Mouse (Mus musculus) heart, adult 2 months (tissue): ENCODE results near the gene Prkch. TPM values are rescaled to one million over a fixed set of nuclear protein-coding genes. Genes with fewer than 3 reads are reported as not detected.

Experiments
- DNase-seq, 2 experiments: peaks; one replicate each; pipeline ENCODE4 v3.0.0; 2021
- H3K27ac ChIP-seq: fragments of 200-600 bp; 2 replicates; pipeline ENCODE4 v1.8.1; 2022
- H3K27me3 ChIP-seq: fragments of 200-500 bp; 2 replicates; pipeline ENCODE4 v1.6.1; 2012; ENCODE audit warnings: mild to moderate bottlenecking, low read length, inconsistent platforms, mixed read lengths; ENCODE audit not compliant: control insufficient read depth, insufficient read depth
- H3K36me3 ChIP-seq: fragments of 200-500 bp; 2 replicates; pipeline ENCODE4 v1.6.1; 2012; ENCODE audit warnings: low read length, inconsistent platforms; ENCODE audit not compliant: control insufficient read depth, insufficient read depth
- H3K4me1 ChIP-seq: fragments of 200-500 bp; 2 replicates; pipeline ENCODE4 v1.6.1; 2011; ENCODE audit warnings: low read length; ENCODE audit not compliant: control insufficient read depth, insufficient read depth
- H3K4me3 ChIP-seq: fragments of 200-600 bp; 2 replicates; pipeline ENCODE4 v1.8.1; 2022
- H3K79me2 ChIP-seq: fragments of 200-500 bp; replicated peaks from 2 replicates; pipeline ENCODE4 v1.6.1; 2012; ENCODE audit warnings: mild to moderate bottlenecking, inconsistent platforms, low read length, moderate library complexity, mixed read lengths; ENCODE audit not compliant: control insufficient read depth, insufficient read depth
- H3K9ac ChIP-seq: fragments of 200-500 bp; 2 replicates; pipeline ENCODE4 v1.6.1; 2012; ENCODE audit warnings: low read depth, mild to moderate bottlenecking, control low read depth, inconsistent platforms, low read length, mixed read lengths
- CTCF ChIP-seq: fragments of 200-600 bp; IDR thresholded peaks from 2 replicates; pipeline ENCODE4 v1.8.1; 2022; ENCODE audit warnings: antibody characterized with exemption, mild to moderate bottlenecking, moderate library complexity
- EP300 ChIP-seq: fragments of 200-500 bp; IDR thresholded peaks from 2 replicates; pipeline ENCODE4 v1.6.1; 2011; ENCODE audit warnings: low read depth, low read length, control low read depth; ENCODE audit not compliant: insufficient read depth
- POLR2A ChIP-seq: fragments of 200-500 bp; IDR thresholded peaks from 2 replicates; pipeline ENCODE4 v1.6.1; 2011; ENCODE audit warnings: mild to moderate bottlenecking, low read depth, low read length, control low read depth; ENCODE audit not compliant: insufficient read depth
- WGBS: fragments of 180-500 bp; shearing (Covaris S2); methylation state at CpG from one replicate; pipeline ENCODE4 v1.1.7; 2018; 5-methylcytosine and 5-hydroxymethylcytosine counted together
- intact Hi-C: fragments of 180-260 bp; cut with DNase I; formaldehyde crosslinking; loops from one replicate; pipeline ENCODE4 v1.15.1; 2025
- polyA plus RNA-seq: library from polyadenylated mRNA; depleted of rRNA; stranded (reverse); fragments of >200 nt; gene quantifications from 2 replicates; pipeline ENCODE4 v1.2.3, GENCODE M21; 2012; rRNA removed
- total RNA-seq, 2 experiments: library from RNA; stranded (reverse); gene quantifications; 2 replicates each; pipeline ENCODE4 v1.2.3; 2021

Gene Prkch
- total and polyA plus RNA-seq, 3 experiments, result 9.7 to 17.5 (median 16.6) TPM

DNA sequence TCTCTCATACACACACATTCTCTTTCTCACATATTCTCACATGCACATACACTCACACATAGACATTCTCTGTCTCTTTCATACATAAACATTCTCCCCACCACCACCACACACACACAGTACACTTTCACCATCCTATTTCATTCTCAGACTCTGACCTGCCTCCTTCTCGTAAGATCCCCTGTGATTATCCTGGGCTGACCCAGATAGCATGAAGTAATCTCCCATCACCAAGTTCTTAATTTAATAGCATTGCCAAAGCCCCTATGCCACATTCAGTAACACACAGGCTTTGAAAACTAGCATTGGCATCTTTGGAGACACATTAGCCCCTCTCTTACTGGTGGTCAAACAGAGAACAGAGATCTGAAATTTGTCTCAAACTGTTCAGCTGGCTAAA, 232.3 kb downstream of the Prkch start:
- H3K36me3 ChIP-seq, result no peaks in the 10 kb centered on the region
- no peaks in the 10 kb centered on the region for H3K27me3 ChIP-seq
- no peaks in the 10 kb centered on the region for H3K79me2 ChIP-seq
- intact Hi-C loops, result no loop called here
- peaks cover 8% of the 10 kb centered on the region for H3K4me1 ChIP-seq
- no peak for DNase-seq
- WGBS, result 83% methylated on average over 1 of the region's 1 CpGs
- H3K27ac ChIP-seq, result no peak overlapping the region
- H3K9ac ChIP-seq, result no peak overlapping the region
- no peak overlapping the region for H3K4me3 ChIP-seq
- TF ChIP-seq POLR2A, result no peak
- TF ChIP-seq EP300, result no peak
- TF ChIP-seq CTCF, result no peak

DNA sequence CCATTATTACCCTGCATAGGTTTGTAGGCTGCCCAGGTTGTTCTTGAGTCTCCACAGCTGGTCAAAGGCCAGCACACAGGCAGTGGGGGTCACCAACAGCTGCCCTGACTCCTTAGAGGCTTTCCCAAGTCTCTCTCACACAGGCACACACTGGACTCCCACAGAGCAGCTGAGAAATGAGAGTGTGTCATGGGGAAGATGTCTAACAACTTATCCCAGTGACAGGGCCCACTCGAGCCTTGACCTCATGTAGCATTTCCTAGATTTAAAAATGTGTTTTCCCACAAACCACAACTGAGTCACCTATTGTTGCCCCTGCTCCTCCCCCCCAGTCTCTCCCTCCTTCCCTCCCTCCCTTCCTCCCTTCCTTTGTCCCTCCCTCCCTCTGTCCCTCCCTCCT, 234.2 kb downstream of the Prkch start:
- intact Hi-C loops, result no loop called here
- TF ChIP-seq EP300 (no peak), POLR2A (no peak), CTCF (no peak)

DNA sequence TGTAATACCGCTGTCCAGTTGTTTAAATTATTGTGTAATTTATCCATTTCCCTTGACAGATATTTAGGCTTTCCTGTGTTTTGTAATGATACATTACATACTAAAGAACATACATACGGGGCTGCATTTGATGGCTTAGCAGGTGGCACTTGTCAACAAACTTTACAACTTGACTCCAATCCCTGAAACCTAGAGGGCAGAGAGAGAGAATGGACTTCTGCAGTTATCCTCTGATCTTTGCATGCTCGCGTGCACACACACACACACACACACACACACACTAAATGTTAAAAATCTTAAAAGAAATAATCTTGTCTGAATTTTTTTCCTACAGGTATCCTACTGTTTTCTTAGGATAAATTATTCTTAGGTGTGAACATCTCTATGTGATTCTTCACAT, 236.6 kb downstream of the Prkch start:
- no peak overlapping the region for H3K4me3 ChIP-seq
- WGBS, result 91% methylated on average over 4 of the region's 4 CpGs

More for the DNA sequence above, 234.2 kb downstream of the Prkch start:
- Histone ChIP-seq H3K4me1 (no peaks in the 10 kb centered on the region; the same call in 1 of the 2 replicates), H3K27ac (no peak overlapping the region), H3K36me3 (no peaks in the 10 kb centered on the region), H3K4me3 (no peak overlapping the region), H3K27me3 (no peaks in the 10 kb centered on the region), H3K79me2 (no peaks in the 10 kb centered on the region), H3K9ac (no peak overlapping the region)
- WGBS, result 41% methylated on average over 1 of the region's 1 CpGs
- no peak for DNase-seq

DNA sequence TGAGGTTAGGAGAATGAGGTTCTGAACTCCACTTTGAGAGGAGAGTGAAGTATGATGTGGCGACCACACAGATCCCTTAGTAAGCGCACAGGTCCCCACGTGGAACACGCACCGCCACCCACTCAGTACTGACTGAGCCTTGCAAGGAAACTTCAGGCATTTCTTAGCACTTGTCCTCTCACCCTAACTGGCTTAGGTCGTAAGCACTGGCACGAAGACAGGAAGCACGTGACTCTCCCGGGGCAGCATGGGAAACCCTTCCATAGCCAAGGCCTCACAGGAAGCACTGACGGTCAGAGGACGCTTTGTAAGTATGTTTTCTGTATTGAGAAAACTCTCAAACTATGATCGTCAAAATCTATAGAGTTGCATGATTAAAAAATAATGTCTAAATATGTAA, 237.7 kb downstream of the Prkch start:
- no peaks in the 10 kb centered on the region for H3K4me1 ChIP-seq
- no peaks in the 10 kb centered on the region for H3K27me3 ChIP-seq
- WGBS, result 65% methylated on average over 12 of the region's 12 CpGs
- H3K36me3 ChIP-seq, result no peaks in the 10 kb centered on the region
- intact Hi-C loops, result no loop called here
- H3K79me2 ChIP-seq, result no peaks in the 10 kb centered on the region
- H3K9ac ChIP-seq, result no peak overlapping the region
- no peak for TF ChIP-seq POLR2A
- TF ChIP-seq CTCF, result no peak
- TF ChIP-seq EP300, result no peak
- DNase-seq, result no peak
- no peak overlapping the region for H3K4me3 ChIP-seq
- no peak overlapping the region for H3K27ac ChIP-seq

More for the DNA sequence above, 236.6 kb downstream of the Prkch start:
- no peaks in the 10 kb centered on the region for H3K4me1 ChIP-seq
- H3K79me2 ChIP-seq, result no peaks in the 10 kb centered on the region
- no peak overlapping the region for H3K27ac ChIP-seq
- DNase-seq, result no peak
- no peaks in the 10 kb centered on the region for H3K27me3 ChIP-seq
- intact Hi-C loops, result no loop called here
- TF ChIP-seq EP300, result no peak
- no peak for TF ChIP-seq CTCF
- no peak for TF ChIP-seq POLR2A
- no peaks in the 10 kb centered on the region for H3K36me3 ChIP-seq
- H3K9ac ChIP-seq, result no peak overlapping the region

DNA sequence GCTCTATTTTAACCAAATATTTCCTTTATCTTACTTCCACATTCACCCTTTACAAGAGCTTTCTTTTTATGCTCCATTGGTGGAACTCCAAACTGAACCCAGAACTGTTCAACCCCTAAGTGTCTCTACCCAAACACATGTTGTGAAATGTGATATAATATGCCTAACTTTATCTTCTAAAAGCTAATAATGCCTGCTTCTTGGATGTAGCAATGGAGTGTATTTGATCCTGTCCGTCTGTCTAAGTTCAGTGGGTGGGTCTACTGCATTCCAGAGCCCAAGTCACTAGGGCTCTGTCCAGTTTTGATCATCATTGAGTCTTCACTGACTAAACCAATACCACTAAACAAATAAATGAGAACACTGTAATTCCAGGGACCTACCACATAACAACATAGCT, 240.2 kb downstream of the Prkch start:
- 77% methylated on average over 1 of the region's 1 CpGs for WGBS
- TF ChIP-seq POLR2A (no peak), CTCF (no peak), EP300 (no peak)
- no peak overlapping the region for H3K9ac ChIP-seq
- DNase-seq, result no peak
- no peak overlapping the region for H3K27ac ChIP-seq
- no peaks in the 10 kb centered on the region for H3K4me1 ChIP-seq
- no peaks in the 10 kb centered on the region for H3K79me2 ChIP-seq
- intact Hi-C loops, result no loop called here
- H3K27me3 ChIP-seq, result no peaks in the 10 kb centered on the region
- no peak overlapping the region for H3K4me3 ChIP-seq
- no peaks in the 10 kb centered on the region for H3K36me3 ChIP-seq

Other genes starting within 250 kb of the Prkch start
- under 1 TPM; 0.18 TPM for gene Tmem30b, start 38.4 kb upstream of the Prkch start, total RNA-seq
- gene Tmem30b, start 38.4 kb upstream of the Prkch start, polyA plus RNA-seq, result 0.12 and 0.64 TPM in 2 replicates